Mouse (Mus musculus): ENCODE measurements around the gene 4931406C07Rik. TPM values are rescaled to one million over a fixed set of nuclear protein-coding genes. Genes with fewer than 3 reads are reported as not detected.
A peak's percentile ranks its signal among the peaks of the same experiment; 100 is the strongest.

Gene 4931406C07Rik
- polyA plus RNA-seq, 1 experiment from 2014 or later, result 6.4 TPM

DNA sequence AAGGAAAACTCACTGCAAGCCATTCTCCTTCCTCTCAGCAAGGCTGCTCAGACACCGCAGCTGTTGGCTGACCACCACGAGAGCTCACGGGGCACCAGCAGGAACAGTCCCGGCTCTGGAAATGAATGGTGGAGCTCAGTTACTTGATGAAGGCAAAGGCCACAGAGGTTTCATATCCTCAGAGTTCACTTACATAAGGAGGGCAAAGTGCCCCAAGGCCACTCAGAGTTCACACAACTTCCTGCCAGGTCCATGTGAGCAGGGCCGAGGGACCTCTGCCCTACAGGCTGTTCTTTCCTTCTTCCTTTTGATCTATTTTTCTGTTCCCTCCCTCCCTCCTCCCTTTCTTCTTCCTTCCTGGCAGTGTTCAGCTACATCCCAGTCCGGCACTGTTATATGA is 4.8 kb downstream of the 4931406C07Rik start:
- 0 out of 2 replicates have a peak overlapping the region, but pooled peaks have one; percentile 5 for H3K4me2 ChIP-seq
- 0 out of 2 replicates have a peak overlapping the region, but pooled peaks have one; percentile 46 for H3K27ac ChIP-seq (ENCODE audit: low read depth, low read length)
- no peaks in the 10 kb centered on the region for H3K9me3 ChIP-seq (replicated peaks; ENCODE audit: control insufficient read depth, low read length)
- H3K9ac ChIP-seq (ENCODE audit: low read depth, low read length), result no peak overlapping the region
- H3K4me1 ChIP-seq (ENCODE audit: control insufficient read depth, insufficient read depth, low read length), result no peaks in the 10 kb centered on the region
- H3K36me3 ChIP-seq (ENCODE audit: control insufficient read depth, insufficient read depth, low read length), result no peaks in the 10 kb centered on the region
- no peaks in the 10 kb centered on the region for H3K27me3 ChIP-seq (ENCODE audit: control insufficient read depth, insufficient read depth, low read length)
- WGBS (ENCODE audit: insufficient replicate concordance), result 52% methylated on average over 6 of the region's 6 CpGs
- H3K4me3 ChIP-seq (ENCODE audit: low read depth, low read length), result no peak overlapping the region
- no peak for ATAC-seq (replicated peaks; ENCODE audit: insufficient number of reproducible peaks, low FRiP score, low TSS enrichment)

GRCm38 (mm10) chr9:15300056-15300455 is 6.2 kb downstream of the 4931406C07Rik start:
- 86% methylated on average over 5 of the region's 5 CpGs for WGBS (ENCODE audit: insufficient replicate concordance)
- H3K9me3 ChIP-seq (replicated peaks; ENCODE audit: control insufficient read depth, low read length), result no peaks in the 10 kb centered on the region
- no peak overlapping the region for H3K4me2 ChIP-seq
- H3K9ac ChIP-seq (ENCODE audit: low read depth, low read length), result no peak overlapping the region
- no peaks in the 10 kb centered on the region for H3K4me1 ChIP-seq (ENCODE audit: control insufficient read depth, insufficient read depth, low read length)
- H3K27me3 ChIP-seq (ENCODE audit: control insufficient read depth, insufficient read depth, low read length), result no peaks in the 10 kb centered on the region
- no peak overlapping the region for H3K4me3 ChIP-seq (ENCODE audit: low read depth, low read length)
- no peak overlapping the region for H3K27ac ChIP-seq (ENCODE audit: low read depth, low read length)
- H3K36me3 ChIP-seq (ENCODE audit: control insufficient read depth, insufficient read depth, low read length), result no peaks in the 10 kb centered on the region
- no peak for ATAC-seq (replicated peaks; ENCODE audit: insufficient number of reproducible peaks, low FRiP score, low TSS enrichment)

GRCm38 (mm10) chr9:15298451-15298850 is 7.8 kb downstream of the 4931406C07Rik start:
- Histone ChIP-seq H3K9me3 (replicated peaks; ENCODE audit: control insufficient read depth, low read length) (no peaks in the 10 kb centered on the region), H3K4me3 (ENCODE audit: low read depth, low read length) (no peak overlapping the region), H3K9ac (ENCODE audit: low read depth, low read length) (no peak overlapping the region), H3K27ac (ENCODE audit: low read depth, low read length) (no peak overlapping the region), H3K27me3 (ENCODE audit: control insufficient read depth, insufficient read depth, low read length) (no peaks in the 10 kb centered on the region), H3K4me1 (ENCODE audit: control insufficient read depth, insufficient read depth, low read length) (no peaks in the 10 kb centered on the region), H3K4me2 (no peak overlapping the region), H3K36me3 (ENCODE audit: control insufficient read depth, insufficient read depth, low read length) (no peaks in the 10 kb centered on the region)
- 52% methylated on average over 2 of the region's 2 CpGs for WGBS (ENCODE audit: insufficient replicate concordance)
- ATAC-seq (replicated peaks; ENCODE audit: insufficient number of reproducible peaks, low FRiP score, low TSS enrichment), result no peak

GRCm38 (mm10) chr9:15297112-15297511 is 9.1 kb downstream of the 4931406C07Rik start:
- WGBS (ENCODE audit: insufficient replicate concordance), result 85% methylated on average over 7 of the region's 7 CpGs

GRCm38 (mm10) chr9:15289251-15289650 is 17.0 kb downstream of the 4931406C07Rik start:
- no peaks in the 10 kb centered on the region for H3K36me3 ChIP-seq (ENCODE audit: control insufficient read depth, insufficient read depth, low read length)
- no peak; the same call in 1 of the 2 replicates for ATAC-seq (replicated peaks; ENCODE audit: insufficient number of reproducible peaks, low FRiP score, low TSS enrichment)
- no peaks in the 10 kb centered on the region for H3K4me1 ChIP-seq (ENCODE audit: control insufficient read depth, insufficient read depth, low read length)
- H3K4me2 ChIP-seq, result no peak overlapping the region
- H3K9ac ChIP-seq (ENCODE audit: low read depth, low read length), result no peak overlapping the region
- H3K27me3 ChIP-seq (ENCODE audit: control insufficient read depth, insufficient read depth, low read length), result no peaks in the 10 kb centered on the region
- 0 out of 2 replicates have a peak overlapping the region, but pooled peaks have one; percentile 2 for H3K27ac ChIP-seq (ENCODE audit: low read depth, low read length)
- WGBS (ENCODE audit: insufficient replicate concordance), result 57% methylated on average over 6 of the region's 6 CpGs
- H3K4me3 ChIP-seq (ENCODE audit: low read depth, low read length), result no peak overlapping the region
- no peaks in the 10 kb centered on the region for H3K9me3 ChIP-seq (replicated peaks; ENCODE audit: control insufficient read depth, low read length)

More at GRCm38 (mm10) chr9:15297112-15297511, 9.1 kb downstream of the 4931406C07Rik start:
- Histone ChIP-seq H3K4me1 (ENCODE audit: control insufficient read depth, insufficient read depth, low read length) (no peaks in the 10 kb centered on the region), H3K9me3 (replicated peaks; ENCODE audit: control insufficient read depth, low read length) (no peaks in the 10 kb centered on the region), H3K27ac (ENCODE audit: low read depth, low read length) (no peak overlapping the region), H3K36me3 (ENCODE audit: control insufficient read depth, insufficient read depth, low read length) (no peaks in the 10 kb centered on the region), H3K27me3 (ENCODE audit: control insufficient read depth, insufficient read depth, low read length) (no peaks in the 10 kb centered on the region), H3K4me2 (no peak overlapping the region), H3K9ac (ENCODE audit: low read depth, low read length) (no peak overlapping the region), H3K4me3 (ENCODE audit: low read depth, low read length) (no peak overlapping the region)
- no peak for ATAC-seq (replicated peaks; ENCODE audit: insufficient number of reproducible peaks, low FRiP score, low TSS enrichment)

- 76% methylated on average over 3 of the region's 3 CpGs for WGBS (ENCODE audit: insufficient replicate concordance)
- no peaks in the 10 kb centered on the region for H3K36me3 ChIP-seq (ENCODE audit: control insufficient read depth, insufficient read depth, low read length)
- no peak overlapping the region for H3K4me2 ChIP-seq
- no peak for ATAC-seq (replicated peaks; ENCODE audit: insufficient number of reproducible peaks, low FRiP score, low TSS enrichment)
- H3K4me3 ChIP-seq (ENCODE audit: low read depth, low read length), result no peak overlapping the region
- no peaks in the 10 kb centered on the region for H3K9me3 ChIP-seq (replicated peaks; ENCODE audit: control insufficient read depth, low read length)
- H3K9ac ChIP-seq (ENCODE audit: low read depth, low read length), result no peak overlapping the region
- H3K27ac ChIP-seq (ENCODE audit: low read depth, low read length), result no peak overlapping the region
- no peaks in the 10 kb centered on the region for H3K27me3 ChIP-seq (ENCODE audit: control insufficient read depth, insufficient read depth, low read length)
- H3K4me1 ChIP-seq (ENCODE audit: control insufficient read depth, insufficient read depth, low read length), result no peaks in the 10 kb centered on the region
These were observed 17.8 kb downstream of the 4931406C07Rik start for GRCm38 (mm10) chr9:15288402-15288801.

DNA sequence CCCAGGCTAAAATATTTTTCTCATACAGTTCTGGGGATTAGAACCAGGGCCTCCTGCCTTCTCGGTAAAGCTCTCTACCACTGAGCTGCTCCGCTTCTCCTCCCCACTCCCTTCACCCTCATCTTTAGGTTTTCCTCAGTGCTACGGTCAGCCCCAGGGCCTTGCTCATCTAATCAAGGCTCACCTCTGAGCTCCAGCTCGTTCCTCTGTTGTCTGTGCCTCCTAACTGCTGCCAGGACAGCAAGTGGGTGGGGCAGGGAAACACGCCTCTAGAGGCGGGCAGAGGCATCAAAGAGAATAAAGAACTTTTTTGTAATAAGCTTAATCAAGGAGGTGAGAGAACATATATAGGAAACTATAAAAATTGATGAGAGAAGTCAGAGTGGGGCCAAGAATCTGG is 18.4 kb downstream of the 4931406C07Rik start:
- H3K4me1 ChIP-seq (ENCODE audit: control insufficient read depth, insufficient read depth, low read length), result no peaks in the 10 kb centered on the region
- H3K36me3 ChIP-seq (ENCODE audit: control insufficient read depth, insufficient read depth, low read length), result no peaks in the 10 kb centered on the region
- no peaks in the 10 kb centered on the region for H3K9me3 ChIP-seq (replicated peaks; ENCODE audit: control insufficient read depth, low read length)
- H3K27me3 ChIP-seq (ENCODE audit: control insufficient read depth, insufficient read depth, low read length), result no peaks in the 10 kb centered on the region
- no peak overlapping the region for H3K4me2 ChIP-seq
- H3K27ac ChIP-seq (ENCODE audit: low read depth, low read length), result no peak overlapping the region
- ATAC-seq (replicated peaks; ENCODE audit: insufficient number of reproducible peaks, low FRiP score, low TSS enrichment), result no peak
- H3K9ac ChIP-seq (ENCODE audit: low read depth, low read length), result no peak overlapping the region
- WGBS (ENCODE audit: insufficient replicate concordance), result 58% methylated on average over 6 of the region's 6 CpGs
- no peak overlapping the region for H3K4me3 ChIP-seq (ENCODE audit: low read depth, low read length)

DNA sequence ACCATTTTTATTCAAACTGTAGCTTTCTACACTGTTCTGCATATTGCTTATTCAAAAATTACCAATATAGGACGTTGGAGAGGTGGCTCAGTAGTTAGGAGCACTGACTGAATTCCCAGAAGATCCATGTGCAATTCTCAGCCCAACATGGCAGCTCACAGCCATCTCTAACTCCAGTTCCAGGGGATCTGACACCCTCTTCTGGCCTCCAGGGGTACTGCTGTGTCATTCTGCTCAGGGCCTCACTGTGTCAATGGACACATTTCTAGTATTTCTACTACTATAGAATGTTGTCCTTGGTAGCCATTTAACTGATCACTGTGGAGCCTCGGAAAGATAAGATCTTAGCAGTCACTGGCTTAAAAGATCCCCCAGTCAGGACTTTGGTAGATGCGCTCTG is 20.8 kb downstream of the 4931406C07Rik start:
- no peak overlapping the region for H3K27ac ChIP-seq (ENCODE audit: low read depth, low read length)
- no peak for ATAC-seq (replicated peaks; ENCODE audit: insufficient number of reproducible peaks, low FRiP score, low TSS enrichment)
- WGBS (ENCODE audit: insufficient replicate concordance), result 66% methylated on average over 3 of the region's 3 CpGs
- H3K4me1 ChIP-seq (ENCODE audit: control insufficient read depth, insufficient read depth, low read length), result peaks cover 4% of the 10 kb centered on the region; the same call in 1 of the 2 replicates
- no peak overlapping the region for H3K4me2 ChIP-seq
- no peaks in the 10 kb centered on the region for H3K9me3 ChIP-seq (replicated peaks; ENCODE audit: control insufficient read depth, low read length)
- H3K27me3 ChIP-seq (ENCODE audit: control insufficient read depth, insufficient read depth, low read length), result no peaks in the 10 kb centered on the region
- no peak overlapping the region for H3K4me3 ChIP-seq (ENCODE audit: low read depth, low read length)
- no peaks in the 10 kb centered on the region for H3K36me3 ChIP-seq (ENCODE audit: control insufficient read depth, insufficient read depth, low read length)
- no peak overlapping the region for H3K9ac ChIP-seq (ENCODE audit: low read depth, low read length)

- no peaks in the 10 kb centered on the region for H3K27me3 ChIP-seq (ENCODE audit: control insufficient read depth, insufficient read depth, low read length)
- peaks cover 8% of the 10 kb centered on the region; the same call in 1 of the 2 replicates for H3K4me1 ChIP-seq (ENCODE audit: control insufficient read depth, insufficient read depth, low read length)
- H3K27ac ChIP-seq (ENCODE audit: low read depth, low read length), result no peak overlapping the region
- H3K9ac ChIP-seq (ENCODE audit: low read depth, low read length), result peak overlapping the region; percentile 78
- H3K36me3 ChIP-seq (ENCODE audit: control insufficient read depth, insufficient read depth, low read length), result peaks cover 9% of the 10 kb centered on the region
- ATAC-seq (replicated peaks; ENCODE audit: insufficient number of reproducible peaks, low FRiP score, low TSS enrichment), result peak; percentile 14; the same call in 1 of the 2 replicates
- peak overlapping the region; percentile 92 for H3K4me3 ChIP-seq (ENCODE audit: low read depth, low read length)
- no peaks in the 10 kb centered on the region for H3K9me3 ChIP-seq (replicated peaks; ENCODE audit: control insufficient read depth, low read length)
- peak overlapping the region; percentile 85 for H3K4me2 ChIP-seq
- WGBS (ENCODE audit: insufficient replicate concordance), result 48% methylated on average over 5 of the region's 5 CpGs
These were observed 25.8 kb downstream of the 4931406C07Rik start for GRCm38 (mm10) chr9:15280491-15280879.

All from heart, embryonic 11.5 days (tissue).